Mouse (Mus musculus): ENCODE data around the gene Slc7a8.

GRCm38 (mm10) chr14:54735221-54735620, 46.5 kb downstream of the Slc7a8 start:
- TF ChIP-seq CTCF (IDR thresholded peaks at IDR 0.05; ENCODE audit: borderline replicate concordance, insufficient read depth, low read length) (no peak), POLR2A (IDR thresholded peaks at IDR 0.05; ENCODE audit: low read depth, low read length) (no peak)
